Mouse (Mus musculus): ENCODE measurements around the gene Slc17a6. TPM values are rescaled to one million over a fixed set of nuclear protein-coding genes. Genes with fewer than 3 reads are reported as not detected.

Gene Slc17a6
- 1 to 10 TPM in 1 of 2 experiments, under 1 TPM in 1; 0.22 to 1.2 TPM for total RNA-seq (2021)
- long read RNA-seq, experiment 1 = 0 reads
- long read RNA-seq, experiment 2 = 0 reads

GRCm38 (mm10) chr7:51621694-51622145 is at the start of gene Slc17a6:
Gene Slc17a6 (plus strand): TSS chr7:51622006.
- DNase-seq (ENCODE audit: low spot score in 2 of 2) = peak; percentile 46 to 58

- no peak for DNase-seq (ENCODE audit: low spot score in 2 of 2)
Observed at GRCm38 (mm10) chr7:51600021-51600420, 21.8 kb upstream of the Slc17a6 start.

- DNase-seq (ENCODE audit: low spot score in 2 of 2) = no peak
Observed at GRCm38 (mm10) chr7:51603741-51604140, 18.1 kb upstream of the Slc17a6 start.

GRCm38 (mm10) chr7:51614404-51614803 is 7.4 kb upstream of the Slc17a6 start:
- DNase-seq (ENCODE audit: low spot score in 2 of 2) = no peak

GRCm38 (mm10) chr7:51617941-51618340 is 3.9 kb upstream of the Slc17a6 start:
- no peak for DNase-seq (ENCODE audit: low spot score in 2 of 2)

GRCm38 (mm10) chr7:51618412-51618811 is 3.4 kb upstream of the Slc17a6 start:
- no peak for DNase-seq (ENCODE audit: low spot score in 2 of 2)

GRCm38 (mm10) chr7:51619977-51620376 is 1.8 kb upstream of the Slc17a6 start:
- no peak for DNase-seq (ENCODE audit: low spot score in 2 of 2)

- no peak for DNase-seq (ENCODE audit: low spot score in 2 of 2)
Observed at GRCm38 (mm10) chr7:51622196-51622595, 390 bp downstream of the Slc17a6 start.

- no peak for DNase-seq (ENCODE audit: low spot score in 2 of 2)
Observed at GRCm38 (mm10) chr7:51622666-51623065, 860 bp downstream of the Slc17a6 start.

- no peak for DNase-seq (ENCODE audit: low spot score in 2 of 2)
Observed at GRCm38 (mm10) chr7:51624336-51624897, 2.6 kb downstream of the Slc17a6 start.

GRCm38 (mm10) chr7:51625161-51625560 is 3.4 kb downstream of the Slc17a6 start:
- DNase-seq (ENCODE audit: low spot score in 2 of 2) = no peak

GRCm38 (mm10) chr7:51625591-51626255 is 3.9 kb downstream of the Slc17a6 start:
- DNase-seq (ENCODE audit: low spot score in 2 of 2) = no peak

- DNase-seq (ENCODE audit: low spot score in 2 of 2) = no peak
Observed at GRCm38 (mm10) chr7:51626451-51627000, 4.7 kb downstream of the Slc17a6 start.

GRCm38 (mm10) chr7:51627001-51627631 is 5.3 kb downstream of the Slc17a6 start:
- no peak for DNase-seq (ENCODE audit: low spot score in 2 of 2)

GRCm38 (mm10) chr7:51627666-51628065 is 5.9 kb downstream of the Slc17a6 start:
- no peak for DNase-seq (ENCODE audit: low spot score in 2 of 2)

GRCm38 (mm10) chr7:51628349-51628748 is 6.5 kb downstream of the Slc17a6 start:
- DNase-seq (ENCODE audit: low spot score in 2 of 2) = no peak

GRCm38 (mm10) chr7:51629206-51629605 is 7.4 kb downstream of the Slc17a6 start:
- no peak for DNase-seq (ENCODE audit: low spot score in 2 of 2)

GRCm38 (mm10) chr7:51631171-51631570 is 9.4 kb downstream of the Slc17a6 start:
- no peak for DNase-seq (ENCODE audit: low spot score in 2 of 2)

GRCm38 (mm10) chr7:51632543-51633229 is 10.9 kb downstream of the Slc17a6 start:
- DNase-seq (ENCODE audit: low spot score in 2 of 2) = no peak

GRCm38 (mm10) chr7:51633230-51633844 is 11.5 kb downstream of the Slc17a6 start:
- DNase-seq (ENCODE audit: low spot score in 2 of 2) = no peak

- no peak for DNase-seq (ENCODE audit: low spot score in 2 of 2)
Observed at GRCm38 (mm10) chr7:51657152-51657551, 35.3 kb downstream of the Slc17a6 start.
